Mouse (Mus musculus) G1E (cell line): ENCODE results near the gene Ucma.

Source experiments
- CTCF ChIP-seq: IDR thresholded peaks from 2 replicates; pipeline ENCODE4 v1.5.1; 2012; ENCODE audit warnings: low read depth, low read length, inconsistent platforms, mixed read lengths
- POLR2AphosphoS5 ChIP-seq: IDR thresholded peaks from 2 replicates; pipeline ENCODE4 v1.6.1; 2012; ENCODE audit warnings: low read depth, low read length, inconsistent platforms; ENCODE audit not compliant: insufficient replicate concordance

- TF ChIP-seq POLR2AphosphoS5, result no peak
- TF ChIP-seq CTCF, result no peak
Measured at GRCm38 (mm10) chr2:4998905-4999304, 23.0 kb downstream of the Ucma start.
